ENCODE assay signal across 10 mouse cellular contexts in genomic region chr11:100735134-100735865, GRCm38 (mm10). TPM values are rescaled to one million over a fixed set of nuclear protein-coding genes. Genes with fewer than 3 reads are reported as not detected.
A peak's percentile ranks its signal among the peaks of the same experiment; 100 is the strongest.
DNase-seq lines count a peak whose midpoint lies in the region; ATAC-seq lines count a peak whose summit lies in the region.
"Had no signal": no experiment of that assay in that cellular context is flagged by ENCODE, and none has a peak within 500 bp of the region (broad histone marks: within the 10 kb centered on the region; RNA-seq: fewer than 3 reads in every experiment).

No protein-coding gene starts in this region.

- no peak overlapping the region for H3K9ac ChIP-seq in stomach, embryonic 14.5 days (replicated peaks; ENCODE audit: low read depth, low read length)

- H3K4me3 ChIP-seq in heart, embryonic 10.5 days, result peak overlapping the region; percentile 85
- peak overlapping the region; percentile 99 for H3K4me3 ChIP-seq in megakaryocyte, embryonic 14.5 days (replicated peaks)
- no peak overlapping the region for H3K4me3 ChIP-seq in stomach, embryonic 14.5 days (ENCODE audit: low read depth, low read length)

- H3K4me2 ChIP-seq in stomach, embryonic 14.5 days (replicated peaks; ENCODE audit: low read depth, low read length), result 0 out of 2 replicates have a peak overlapping the region, but pooled peaks have one; percentile 16

- peaks cover 31% of the 10 kb centered on the region for H3K4me1 ChIP-seq in heart, embryonic 10.5 days
- H3K4me1 ChIP-seq in megakaryocyte, embryonic 14.5 days, result peaks cover 81% of the 10 kb centered on the region
- peaks cover 13% of the 10 kb centered on the region for H3K4me1 ChIP-seq in stomach, embryonic 14.5 days (ENCODE audit: control insufficient read depth, insufficient read depth, low read length)

- DNase-seq in heart, embryonic 10.5 days (ENCODE audit: low spot score), result no peak
- no peak for DNase-seq in heart, postnatal 4 days
- peak; percentile 83 for DNase-seq in induced T-regulatory cell, adult 2 months (ENCODE audit: low read depth)
- DNase-seq in spleen, postnatal 10 days (ENCODE audit: low spot score in 2 of 2), result no peak
- no peak for DNase-seq in urinary bladder, adult 2 months (ENCODE audit: low spot score)

- ATAC-seq in megakaryocyte, adult 5-6 weeks (ENCODE audit: poor library complexity, severe bottlenecking), result no peak
- no peak for ATAC-seq in stomach, embryonic 14.5 days (ENCODE audit: insufficient number of reproducible peaks, insufficient read depth, low FRiP score, low read depth)

- WGBS in heart, embryonic 10.5 days, result 87% methylated on average over 9 of the region's 9 CpGs
- WGBS in stomach, embryonic 14.5 days, result 86% methylated on average over 9 of the region's 9 CpGs

- peaks cover 16% of the 10 kb centered on the region for H3K36me3 ChIP-seq in heart, embryonic 10.5 days
- H3K36me3 ChIP-seq in megakaryocyte, embryonic 14.5 days (replicated peaks; ENCODE audit: low read length), result peaks cover 48% of the 10 kb centered on the region
- H3K36me3 ChIP-seq in stomach, embryonic 14.5 days (ENCODE audit: control insufficient read depth, insufficient read depth, low read length), result no peaks in the 10 kb centered on the region; the same call in 1 of the 2 replicates

- H3K9me3 ChIP-seq in heart, embryonic 10.5 days, result no peaks in the 10 kb centered on the region
- no peaks in the 10 kb centered on the region for H3K9me3 ChIP-seq in megakaryocyte, embryonic 14.5 days
- H3K9me3 ChIP-seq in stomach, embryonic 14.5 days (ENCODE audit: control insufficient read depth, low read depth, low read length), result no peaks in the 10 kb centered on the region

- peak overlapping the region; percentile 1; the same call in 1 of the 2 replicates for H3K27ac ChIP-seq in heart, embryonic 10.5 days
- no peak overlapping the region for H3K27ac ChIP-seq in stomach, embryonic 14.5 days (ENCODE audit: low read length)

- 0 out of 2 replicates have a peak, but pooled peaks cover 6% of the 10 kb centered on the region for H3K27me3 ChIP-seq in heart, embryonic 10.5 days (ENCODE audit: insufficient read depth, poor library complexity, severe bottlenecking)
- H3K27me3 ChIP-seq in megakaryocyte, embryonic 14.5 days (replicated peaks), result no peaks in the 10 kb centered on the region
- no peaks in the 10 kb centered on the region for H3K27me3 ChIP-seq in stomach, embryonic 14.5 days (ENCODE audit: control insufficient read depth, insufficient read depth, low read length)

RNA-seq across cellular contexts. Expression of gene Rab5c, which starts 2.7 kb away (rescaled TPM):
- polyA plus RNA-seq in heart, embryonic 10.5 days (2016; fragmentation: Nextera tagmentation; extraction: Ambion mirVana), result 13.7 and 13.9 TPM in 2 replicates
- 10 to 100 TPM; 78.8 to 83.6 TPM for total RNA-seq in heart, postnatal 4 days (2021)
- polyA plus RNA-seq in megakaryocyte, embryonic 14.5 days (2012; ENCODE audit: insufficient read depth, low replicate concordance), result 502 and 744 TPM in 2 replicates
- 167 and 170 TPM in 2 replicates for total RNA-seq in megakaryocyte, adult 5-6 weeks (2015)
- 136 and 142 TPM in 2 replicates for total RNA-seq in megakaryocyte, adult 5-6 weeks (2017)
- 55.5 and 65.7 TPM in 2 replicates for polyA plus RNA-seq in stomach, embryonic 14.5 days (2014; fragmentation: Nextera tagmentation; extraction: Ambion mirVana)
- polyA plus RNA-seq in urinary bladder, adult 2 months (2012; rRNA removed), result 148 and 160 TPM in 2 replicates

RNA-seq across cellular contexts. Expression of gene Hspb9, which starts 21.6 kb away (rescaled TPM):
- 0.19 and 0.34 TPM in 2 replicates for polyA plus RNA-seq in heart, embryonic 10.5 days (2016; fragmentation: Nextera tagmentation; extraction: Ambion mirVana)
- not detected for total RNA-seq in heart, postnatal 4 days (2021)
- 0.54 TPM in 1 of 2 replicates, not detected in the other for polyA plus RNA-seq in megakaryocyte, embryonic 14.5 days (2012; ENCODE audit: insufficient read depth, low replicate concordance)
- not detected in 2 replicates for total RNA-seq in megakaryocyte, adult 5-6 weeks (2015)
- total RNA-seq in megakaryocyte, adult 5-6 weeks (2017), result 0.65 TPM in 1 of 2 replicates, not detected in the other
- 0.41 and 0.56 TPM in 2 replicates for polyA plus RNA-seq in stomach, embryonic 14.5 days (2014; fragmentation: Nextera tagmentation; extraction: Ambion mirVana)
- 0.11 and 0.37 TPM in 2 replicates for polyA plus RNA-seq in urinary bladder, adult 2 months (2012; rRNA removed)
- polyA plus RNA-seq: kidney, embryonic 16.5 days; limb, embryonic 14.5 days had no signal

RNA-seq across cellular contexts. Expression of gene Kat2a, which starts 23.0 kb away (rescaled TPM):
- 52.0 and 59.8 TPM in 2 replicates for polyA plus RNA-seq in heart, embryonic 10.5 days (2016; fragmentation: Nextera tagmentation; extraction: Ambion mirVana)
- total RNA-seq in heart, postnatal 4 days (2021), result 10 to 100 TPM; 17.5 to 18.0 TPM
- 30.5 and 34.7 TPM in 2 replicates for polyA plus RNA-seq in megakaryocyte, embryonic 14.5 days (2012; ENCODE audit: insufficient read depth, low replicate concordance)
- 11.0 and 11.5 TPM in 2 replicates for total RNA-seq in megakaryocyte, adult 5-6 weeks (2015)
- total RNA-seq in megakaryocyte, adult 5-6 weeks (2017), result 8.7 and 9.0 TPM in 2 replicates
- polyA plus RNA-seq in stomach, embryonic 14.5 days (2014; fragmentation: Nextera tagmentation; extraction: Ambion mirVana), result 50.7 and 51.7 TPM in 2 replicates
- 28.4 and 30.5 TPM in 2 replicates for polyA plus RNA-seq in urinary bladder, adult 2 months (2012; rRNA removed)

RNA-seq across cellular contexts. Expression of gene Kcnh4, which starts 24.4 kb away (rescaled TPM):
- not detected in 2 replicates for polyA plus RNA-seq in heart, embryonic 10.5 days (2016; fragmentation: Nextera tagmentation; extraction: Ambion mirVana)
- total RNA-seq in heart, postnatal 4 days (2021), result not detected
- polyA plus RNA-seq in megakaryocyte, embryonic 14.5 days (2012; ENCODE audit: insufficient read depth, low replicate concordance), result 0.43 TPM in 1 of 2 replicates, not detected in the other
- not detected in 2 replicates for total RNA-seq in megakaryocyte, adult 5-6 weeks (2015)
- not detected in 2 replicates for total RNA-seq in megakaryocyte, adult 5-6 weeks (2017)
- polyA plus RNA-seq in stomach, embryonic 14.5 days (2014; fragmentation: Nextera tagmentation; extraction: Ambion mirVana), result 0.25 and 0.48 TPM in 2 replicates
- 0.01 and 0.04 TPM in 2 replicates for polyA plus RNA-seq in urinary bladder, adult 2 months (2012; rRNA removed)
- polyA plus RNA-seq: kidney, embryonic 16.5 days had no signal

RNA-seq across cellular contexts. Expression of gene Hcrt, which starts 27.4 kb away (rescaled TPM):
- not detected in 2 replicates for polyA plus RNA-seq in heart, embryonic 10.5 days (2016; fragmentation: Nextera tagmentation; extraction: Ambion mirVana)
- not detected for total RNA-seq in heart, postnatal 4 days (2021)
- polyA plus RNA-seq in megakaryocyte, embryonic 14.5 days (2012; ENCODE audit: insufficient read depth, low replicate concordance), result not detected in 2 replicates
- not detected in 2 replicates for total RNA-seq in megakaryocyte, adult 5-6 weeks (2015)
- not detected in 2 replicates for total RNA-seq in megakaryocyte, adult 5-6 weeks (2017)
- not detected in 2 replicates for polyA plus RNA-seq in stomach, embryonic 14.5 days (2014; fragmentation: Nextera tagmentation; extraction: Ambion mirVana)
- 0.15 TPM in 1 of 2 replicates, not detected in the other for polyA plus RNA-seq in urinary bladder, adult 2 months (2012; rRNA removed)
- polyA plus RNA-seq: kidney, embryonic 16.5 days; limb, embryonic 14.5 days had no signal
